Mouse (Mus musculus): ENCODE results near the gene Hpdl.

Hpdl gene

DNA sequence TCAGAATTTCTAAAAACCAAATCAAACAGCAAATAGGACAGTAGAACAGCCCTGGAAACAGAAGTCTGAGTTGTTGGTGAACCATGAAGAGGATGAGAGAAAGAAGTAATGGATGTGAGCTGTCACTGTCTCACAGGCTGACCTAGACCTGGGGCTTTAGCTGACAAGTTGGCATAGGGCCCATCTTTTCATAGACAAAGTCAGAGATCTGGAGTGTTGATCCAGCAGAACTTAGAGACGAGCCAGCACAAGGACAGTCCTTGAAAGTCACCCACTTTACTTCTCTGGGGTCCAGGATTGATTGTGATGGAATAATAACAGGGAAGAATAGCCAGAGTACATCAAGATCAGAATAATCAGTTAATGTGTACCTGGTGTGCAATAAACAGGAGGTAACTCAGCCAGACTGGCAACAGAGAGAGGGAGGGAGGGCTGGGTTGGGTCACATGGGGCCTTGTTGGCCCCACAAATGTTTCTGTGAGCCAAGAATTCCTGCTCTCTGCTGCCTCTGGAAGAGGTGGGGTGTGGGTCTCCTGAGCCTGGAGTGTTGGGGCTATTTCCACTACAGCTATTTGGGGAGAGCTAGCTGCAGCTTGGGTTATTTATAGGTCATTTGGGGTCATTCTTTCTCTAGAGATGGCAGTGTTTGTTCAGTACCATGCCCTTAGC, 24.9 kb downstream of the Hpdl start:
- no peak for DNase-seq

- no peak for DNase-seq
These were observed 27.2 kb downstream of the Hpdl start for GRCm38 (mm10) chr4:116794273-116794672.

- DNase-seq = no peak
These were observed 29.1 kb downstream of the Hpdl start for GRCm38 (mm10) chr4:116792453-116792852.

- DNase-seq = peak; percentile 74 to 89
These were observed 32.6 kb downstream of the Hpdl start for GRCm38 (mm10) chr4:116788956-116789355.

DNA sequence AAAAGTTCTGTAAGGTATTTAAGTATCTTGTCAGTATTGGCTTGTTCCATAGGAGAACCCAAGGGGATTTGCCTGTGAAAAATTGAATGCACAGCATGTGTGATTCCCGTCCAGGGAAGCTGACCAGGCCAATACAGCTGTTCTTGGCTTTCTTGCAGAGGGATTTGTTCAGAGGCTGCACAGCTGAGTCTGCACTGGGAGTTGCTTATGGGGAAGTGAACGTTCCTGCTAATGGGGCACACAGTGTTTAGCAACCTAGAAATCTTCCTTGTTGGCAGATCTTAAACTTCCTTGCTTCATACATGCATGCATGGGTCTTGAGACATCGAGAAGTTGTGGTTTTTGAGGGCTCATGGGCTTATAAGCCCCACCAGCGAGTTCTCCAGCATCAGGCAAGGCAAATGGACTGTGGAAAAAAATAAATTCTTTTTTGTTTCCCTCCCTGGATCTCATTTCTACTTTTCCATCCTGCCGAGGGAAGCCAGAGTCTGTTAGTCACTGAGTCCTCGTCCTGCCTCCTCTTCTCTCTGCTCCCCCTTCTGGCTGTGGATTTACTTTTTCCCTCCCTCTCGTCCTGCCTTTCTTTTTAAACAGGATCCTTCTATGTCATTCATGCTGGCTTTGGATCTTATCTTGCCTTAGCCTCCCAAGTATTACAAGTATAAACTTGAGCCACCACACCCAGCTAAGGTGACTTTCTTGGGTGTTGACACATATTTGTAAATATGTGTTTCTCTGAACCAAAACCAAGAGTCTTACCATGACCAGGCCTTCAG, 33.3 kb downstream of the Hpdl start:
- DNase-seq = peak in 1 of 2 experiments; percentile 24

DNA sequence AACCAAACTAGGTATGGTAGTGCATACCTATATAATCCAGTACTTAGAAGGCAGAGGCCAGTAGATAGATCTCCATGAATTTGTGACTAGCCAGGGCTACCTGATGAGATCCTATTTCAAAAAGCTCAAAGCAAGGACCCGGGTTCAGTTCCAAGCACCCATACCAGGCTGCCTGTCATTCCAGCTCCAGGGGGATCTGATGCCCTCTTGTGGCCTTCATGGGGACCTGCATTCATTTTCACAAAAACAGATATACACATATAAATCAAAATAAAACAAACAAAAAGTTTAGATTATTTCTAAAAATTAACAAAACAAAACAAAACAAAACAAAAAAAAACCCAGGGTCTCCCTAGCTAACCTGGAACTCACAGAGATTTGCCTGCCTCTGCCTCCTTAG, 34.9 kb downstream of the Hpdl start:
- no peak for DNase-seq

DNA sequence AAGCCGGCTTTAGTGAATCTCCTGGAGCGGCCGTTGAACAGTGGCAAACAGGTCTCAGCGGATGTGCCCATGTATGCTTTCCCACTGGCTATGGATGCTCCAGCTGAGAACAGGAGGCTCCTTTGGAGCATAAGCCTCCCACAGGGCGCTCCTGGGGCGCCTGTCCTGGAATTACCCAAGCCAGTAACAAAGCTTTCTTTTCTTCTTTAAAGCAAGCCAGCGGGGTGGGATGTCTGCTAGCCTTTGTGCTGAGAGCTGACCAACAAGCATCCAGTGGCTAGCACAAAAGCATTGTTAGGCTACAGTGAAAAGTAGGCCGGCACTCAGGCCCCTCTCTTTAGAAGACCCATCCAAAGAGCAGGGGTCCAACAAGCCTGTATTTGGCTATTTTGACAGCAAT, 39.3 kb downstream of the Hpdl start:
- no peak for DNase-seq

- DNase-seq = no peak
These were observed 40.1 kb downstream of the Hpdl start for GRCm38 (mm10) chr4:116781366-116781765.

GRCm38 (mm10) chr4:116780541-116780940, 41.0 kb downstream of the Hpdl start:
- DNase-seq = no peak

- DNase-seq = no peak
These were observed 44.4 kb downstream of the Hpdl start for GRCm38 (mm10) chr4:116777079-116777478.

- DNase-seq = no peak
These were observed 45.1 kb downstream of the Hpdl start for GRCm38 (mm10) chr4:116776391-116776790.

All from lung, adult 18-20 months (tissue).